Mouse (Mus musculus): Measurements from ENCODE around the gene Dync1li1. TPM values are rescaled to one million over a fixed set of nuclear protein-coding genes. Genes with fewer than 3 reads are reported as not detected.

Dync1li1 gene
- polyA plus RNA-seq, 1 experiment from 2014 or later: 67.5 TPM

DNA sequence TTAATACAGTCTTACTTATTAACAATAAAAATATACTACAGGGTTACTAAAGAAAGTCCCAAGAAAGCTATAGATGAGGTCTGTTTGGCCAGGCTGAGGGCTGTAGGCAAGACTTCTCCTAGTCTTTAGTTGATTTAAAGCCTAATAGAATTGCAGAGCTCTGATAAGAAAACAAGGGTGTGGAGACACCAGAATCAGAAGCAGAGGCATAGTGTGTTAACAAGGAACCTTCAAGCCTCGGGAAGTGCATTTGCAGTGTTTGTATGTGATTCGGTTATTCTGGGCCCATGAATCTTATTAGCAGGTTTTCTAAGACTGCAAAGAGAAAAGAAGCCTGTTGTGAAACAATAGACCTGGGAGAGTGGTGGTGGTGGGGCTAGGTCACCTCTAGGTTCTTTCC lies 44.6 kb downstream of the Dync1li1 start:
- Histone ChIP-seq H3K27me3 (no peaks in the 10 kb centered on the region), H3K4me3 (replicated peaks) (no peak overlapping the region), H3K27ac (no peak overlapping the region), H3K9me3 (replicated peaks) (no peaks in the 10 kb centered on the region), H3K36me3 (peaks cover 4% of the 10 kb centered on the region), H3K4me1 (peaks cover 48% of the 10 kb centered on the region), H3K9ac (no peak overlapping the region), H3K4me2 (no peak overlapping the region)
- WGBS: 76% methylated on average over 2 of the region's 2 CpGs
- ATAC-seq (replicated peaks; ENCODE audit: low FRiP score): no peak

DNA sequence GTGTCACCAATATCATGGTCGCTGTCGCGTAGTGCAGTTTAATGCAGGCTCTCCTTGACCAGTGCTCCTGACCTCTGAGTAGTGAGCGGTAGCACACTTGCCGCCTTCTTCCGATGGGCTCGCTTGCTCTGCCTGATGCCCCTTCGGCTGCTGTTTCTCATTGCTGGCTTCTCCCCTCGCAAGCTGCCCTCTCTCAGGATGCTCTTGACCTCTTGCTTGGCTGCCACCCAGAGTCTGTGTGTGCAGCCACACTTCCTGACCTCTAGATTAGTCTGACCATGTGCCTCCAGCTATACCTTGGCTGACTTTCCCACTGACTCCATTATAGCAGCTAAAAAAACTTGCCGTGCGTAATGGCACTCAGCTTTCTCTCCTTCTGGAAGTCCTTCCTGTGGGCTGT lies 47.9 kb downstream of the Dync1li1 start:
- H3K4me1 ChIP-seq: peaks cover 44% of the 10 kb centered on the region
- H3K4me2 ChIP-seq: 0 out of 2 replicates have a peak overlapping the region, but pooled peaks have one; percentile 21
- 0 out of 2 replicates have a peak, but pooled peaks have one; percentile 50 for ATAC-seq (replicated peaks; ENCODE audit: low FRiP score)
- no peaks in the 10 kb centered on the region for H3K27me3 ChIP-seq
- 40% methylated on average over 11 of the region's 11 CpGs for WGBS
- H3K27ac ChIP-seq: peak overlapping the region; percentile 59
- peaks cover 19% of the 10 kb centered on the region for H3K36me3 ChIP-seq
- no peak overlapping the region for H3K4me3 ChIP-seq (replicated peaks)
- no peak overlapping the region for H3K9ac ChIP-seq
- H3K9me3 ChIP-seq (replicated peaks): no peaks in the 10 kb centered on the region

DNA sequence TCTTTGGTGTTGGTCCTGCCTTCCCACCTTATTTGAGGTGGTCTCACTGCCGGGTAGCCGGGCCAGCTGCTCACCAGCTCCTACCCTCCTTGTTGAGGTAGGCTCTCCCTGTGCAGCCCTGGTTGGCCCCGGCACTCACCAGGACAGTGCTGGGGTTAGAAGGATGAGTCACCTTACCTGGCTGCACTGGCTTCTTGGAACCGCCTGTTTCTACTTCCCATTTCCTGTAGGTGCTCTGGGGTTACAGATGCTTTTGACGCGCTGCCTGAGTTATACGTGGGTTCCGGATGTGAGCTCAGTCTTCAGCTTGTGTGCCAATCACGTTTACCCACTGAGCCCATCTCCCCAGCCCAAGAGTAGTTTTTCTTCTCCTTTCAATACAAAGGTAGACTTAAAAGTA lies 51.7 kb downstream of the Dync1li1 start:
- H3K27ac ChIP-seq: no peak overlapping the region
- no peak overlapping the region for H3K9ac ChIP-seq
- H3K4me3 ChIP-seq (replicated peaks): no peak overlapping the region
- H3K36me3 ChIP-seq: peaks cover 29% of the 10 kb centered on the region
- H3K4me2 ChIP-seq: no peak overlapping the region
- H3K4me1 ChIP-seq: peaks cover 13% of the 10 kb centered on the region
- H3K9me3 ChIP-seq (replicated peaks): no peaks in the 10 kb centered on the region
- 93% methylated on average over 9 of the region's 9 CpGs for WGBS
- H3K27me3 ChIP-seq: no peaks in the 10 kb centered on the region
- ATAC-seq (replicated peaks; ENCODE audit: low FRiP score): no peak

DNA sequence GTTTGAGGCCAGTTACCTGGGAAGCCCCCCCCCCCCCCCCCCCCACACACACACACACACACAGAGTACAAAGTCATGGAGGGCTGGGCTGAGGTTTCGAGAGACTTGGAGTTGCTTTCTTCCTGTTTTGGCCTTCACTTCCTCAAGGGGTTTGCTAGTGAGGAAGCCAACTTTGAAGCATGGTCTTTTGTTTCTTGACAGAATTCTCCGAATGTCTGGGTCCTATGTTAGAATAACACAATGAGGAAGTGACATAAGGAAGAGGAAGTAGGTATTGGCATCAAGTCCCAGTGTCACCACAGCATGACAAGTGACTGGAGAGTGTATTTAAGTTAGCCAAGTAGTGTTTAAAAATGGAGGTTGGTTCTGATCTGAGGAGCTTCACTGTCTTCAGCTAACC lies 54.1 kb downstream of the Dync1li1 start:
- peaks cover 11% of the 10 kb centered on the region for H3K4me1 ChIP-seq
- H3K4me2 ChIP-seq: no peak overlapping the region
- H3K36me3 ChIP-seq: peaks cover 42% of the 10 kb centered on the region
- H3K27me3 ChIP-seq: no peaks in the 10 kb centered on the region
- 78% methylated on average over 2 of the region's 2 CpGs for WGBS
- H3K9me3 ChIP-seq (replicated peaks): no peaks in the 10 kb centered on the region
- H3K9ac ChIP-seq: no peak overlapping the region
- no peak overlapping the region for H3K4me3 ChIP-seq (replicated peaks)
- peak overlapping the region; percentile 24; the same call in 1 of the 2 replicates for H3K27ac ChIP-seq
- ATAC-seq (replicated peaks; ENCODE audit: low FRiP score): no peak

DNA sequence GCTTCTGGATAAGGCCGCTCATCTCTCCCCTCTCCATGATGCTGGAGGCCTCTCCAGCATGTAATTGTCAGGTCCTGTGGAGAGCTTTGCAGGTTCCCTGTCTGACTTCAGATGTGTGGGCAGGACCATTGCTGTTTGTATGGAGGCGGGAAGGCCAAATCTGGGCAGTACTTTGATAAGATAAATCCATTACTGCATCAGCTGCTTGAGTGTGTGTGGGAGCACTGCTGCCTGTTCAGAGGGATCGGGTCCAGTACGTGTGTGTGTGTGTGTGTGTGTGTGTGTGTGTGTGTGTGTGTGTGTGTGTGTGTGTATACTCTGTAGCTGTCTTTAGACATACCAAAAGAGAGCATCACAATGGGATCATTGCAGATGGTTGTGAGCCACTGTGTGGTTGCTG lies 56.6 kb downstream of the Dync1li1 start:
- H3K27me3 ChIP-seq: no peaks in the 10 kb centered on the region
- 77% methylated on average over 4 of the region's 4 CpGs for WGBS
- H3K4me3 ChIP-seq (replicated peaks): no peak overlapping the region
- no peak for ATAC-seq (replicated peaks; ENCODE audit: low FRiP score)
- H3K36me3 ChIP-seq: peaks cover 43% of the 10 kb centered on the region
- H3K4me1 ChIP-seq: peaks cover 13% of the 10 kb centered on the region
- H3K27ac ChIP-seq: no peak overlapping the region
- H3K4me2 ChIP-seq: no peak overlapping the region
- H3K9me3 ChIP-seq (replicated peaks): no peaks in the 10 kb centered on the region
- no peak overlapping the region for H3K9ac ChIP-seq

DNA sequence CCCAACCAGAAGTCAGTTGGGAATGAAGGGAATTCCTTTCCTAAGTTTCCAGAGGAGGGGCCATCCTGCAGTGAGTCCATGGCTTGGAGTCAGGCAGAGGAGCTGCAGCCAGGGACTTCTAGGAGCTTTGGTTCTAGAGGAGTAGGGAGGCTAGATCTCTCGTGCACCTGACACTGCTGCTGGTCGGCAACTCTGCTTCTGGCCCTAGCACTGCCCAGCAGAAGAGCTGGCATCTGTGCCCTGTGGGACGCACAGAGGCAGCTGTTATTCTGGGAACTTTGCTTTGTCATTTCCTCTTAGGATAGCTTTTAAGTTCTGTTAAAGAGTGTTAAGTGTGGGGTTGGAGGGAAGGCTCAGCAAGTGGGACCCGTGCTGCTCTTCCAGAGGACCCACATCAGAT lies 57.1 kb downstream of the Dync1li1 start:
- H3K27ac ChIP-seq: no peak overlapping the region
- H3K9me3 ChIP-seq (replicated peaks): no peaks in the 10 kb centered on the region
- peaks cover 13% of the 10 kb centered on the region for H3K4me1 ChIP-seq
- H3K9ac ChIP-seq: no peak overlapping the region
- H3K27me3 ChIP-seq: no peaks in the 10 kb centered on the region
- no peak overlapping the region for H3K4me2 ChIP-seq
- no peak overlapping the region for H3K4me3 ChIP-seq (replicated peaks)
- peaks cover 44% of the 10 kb centered on the region for H3K36me3 ChIP-seq
- WGBS: 76% methylated on average over 4 of the region's 4 CpGs
- no peak for ATAC-seq (replicated peaks; ENCODE audit: low FRiP score)

DNA sequence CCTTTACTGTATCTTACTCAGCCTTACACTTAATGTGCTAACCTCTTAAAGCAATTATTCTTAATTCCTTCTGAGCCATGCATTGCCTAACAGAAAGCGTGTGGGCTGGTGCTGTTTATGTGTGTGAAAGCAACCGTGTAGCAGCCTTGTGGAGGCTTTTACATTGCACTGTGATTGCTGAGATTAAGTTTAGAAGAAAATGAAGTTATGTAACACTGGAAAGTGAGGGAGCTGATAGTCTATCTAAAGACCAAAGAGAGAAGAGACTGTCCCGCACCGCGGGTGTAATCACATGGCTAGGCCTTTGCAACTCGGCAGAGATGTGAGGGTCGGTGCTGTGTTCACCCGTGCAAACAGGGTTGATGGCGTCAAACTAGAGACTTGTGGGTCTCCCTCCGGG lies 58.4 kb downstream of the Dync1li1 start:
- H3K4me3 ChIP-seq (replicated peaks): no peak overlapping the region
- no peaks in the 10 kb centered on the region for H3K27me3 ChIP-seq
- 0 out of 2 replicates have a peak overlapping the region, but pooled peaks have one; percentile 22 for H3K27ac ChIP-seq
- H3K4me1 ChIP-seq: peaks cover 13% of the 10 kb centered on the region
- no peak overlapping the region for H3K4me2 ChIP-seq
- no peaks in the 10 kb centered on the region for H3K9me3 ChIP-seq (replicated peaks)
- no peak for ATAC-seq (replicated peaks; ENCODE audit: low FRiP score)
- 61% methylated on average over 10 of the region's 10 CpGs for WGBS
- no peak overlapping the region for H3K9ac ChIP-seq
- peaks cover 41% of the 10 kb centered on the region for H3K36me3 ChIP-seq

DNA sequence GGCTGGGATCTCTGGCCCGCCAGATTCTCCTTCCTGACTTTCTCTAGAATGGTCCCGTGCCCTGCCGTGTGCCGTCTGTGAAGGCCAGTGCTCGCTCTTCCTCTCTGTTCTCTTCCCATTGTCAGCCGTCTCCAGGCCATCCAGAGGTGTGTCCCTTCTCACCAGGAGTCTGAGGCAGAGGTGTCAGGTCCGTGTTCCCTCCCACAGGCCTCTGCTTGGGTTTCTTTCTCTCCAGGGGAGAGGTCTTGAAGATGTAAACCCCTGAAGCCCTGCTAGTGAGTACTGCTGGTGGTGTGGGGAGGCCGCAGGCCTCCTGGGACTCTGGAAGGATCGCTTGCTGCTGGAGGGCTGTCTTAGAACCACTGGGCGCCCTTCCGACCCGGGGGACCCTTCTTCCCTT lies 58.9 kb downstream of the Dync1li1 start:
- H3K4me1 ChIP-seq: peaks cover 13% of the 10 kb centered on the region
- H3K9me3 ChIP-seq (replicated peaks): no peaks in the 10 kb centered on the region
- H3K36me3 ChIP-seq: peaks cover 41% of the 10 kb centered on the region
- no peaks in the 10 kb centered on the region for H3K27me3 ChIP-seq
- no peak overlapping the region for H3K4me2 ChIP-seq
- H3K4me3 ChIP-seq (replicated peaks): no peak overlapping the region
- no peak overlapping the region for H3K9ac ChIP-seq
- peak overlapping the region; percentile 22; the same call in 1 of the 2 replicates for H3K27ac ChIP-seq
- no peak for ATAC-seq (replicated peaks; ENCODE audit: low FRiP score)
- WGBS: 67% methylated on average over 12 of the region's 12 CpGs

DNA sequence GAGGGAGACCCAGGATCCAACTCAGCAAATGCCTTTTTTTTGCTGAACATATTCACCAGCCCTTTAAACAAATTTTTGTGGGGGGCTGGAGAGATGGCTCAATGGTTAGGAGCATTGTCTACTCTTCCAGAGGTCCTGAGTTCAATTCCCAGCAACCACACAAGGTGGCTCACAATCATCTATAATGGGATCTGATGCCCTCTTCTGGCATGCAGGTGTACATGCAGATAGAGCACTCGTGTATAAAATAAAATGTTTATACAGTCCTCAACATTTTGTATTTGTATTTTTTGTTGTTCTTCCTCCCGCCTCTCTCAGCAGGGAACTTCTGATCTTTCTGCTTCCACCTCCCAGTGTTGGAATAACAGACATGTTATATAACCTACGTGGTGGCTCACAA lies 63.0 kb downstream of the Dync1li1 start:
- WGBS: 86% methylated on average over 3 of the region's 3 CpGs
- Histone ChIP-seq H3K36me3 (peaks cover 41% of the 10 kb centered on the region), H3K4me1 (peaks cover 18% of the 10 kb centered on the region), H3K27me3 (no peaks in the 10 kb centered on the region), H3K9ac (no peak overlapping the region), H3K4me2 (no peak overlapping the region), H3K9me3 (replicated peaks) (no peaks in the 10 kb centered on the region), H3K27ac (no peak overlapping the region), H3K4me3 (replicated peaks) (no peak overlapping the region)
- no peak for ATAC-seq (replicated peaks; ENCODE audit: low FRiP score)

DNA sequence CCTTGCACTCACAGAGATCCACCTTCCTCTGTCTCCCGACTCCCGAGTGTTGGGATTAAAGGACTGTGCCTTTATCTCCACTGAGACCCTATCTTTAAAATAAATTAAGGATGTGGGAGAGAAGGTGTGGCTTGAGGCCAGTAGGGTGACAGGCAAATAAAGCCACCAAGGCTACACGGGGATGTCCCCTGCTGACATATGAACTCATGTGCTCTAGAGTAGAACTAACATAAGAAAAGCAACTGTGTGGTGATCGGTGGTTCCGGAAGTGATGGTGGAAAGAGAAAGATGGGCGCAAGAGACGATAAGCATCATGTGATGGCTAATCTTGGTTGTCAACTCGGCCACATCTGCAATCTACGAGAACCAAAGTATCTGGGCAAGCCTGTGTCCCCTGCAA lies 63.7 kb downstream of the Dync1li1 start:
- WGBS: 72% methylated on average over 9 of the region's 9 CpGs
- Histone ChIP-seq H3K27me3 (no peaks in the 10 kb centered on the region), H3K9ac (no peak overlapping the region), H3K4me3 (replicated peaks) (peak overlapping the region; percentile 59; the same call in 1 of the 2 replicates), H3K27ac (no peak overlapping the region), H3K4me2 (peak overlapping the region; percentile 89), H3K36me3 (peaks cover 42% of the 10 kb centered on the region), H3K4me1 (peaks cover 15% of the 10 kb centered on the region), H3K9me3 (replicated peaks) (no peaks in the 10 kb centered on the region)
- no peak; the same call in 1 of the 2 replicates for ATAC-seq (replicated peaks; ENCODE audit: low FRiP score)

DNA sequence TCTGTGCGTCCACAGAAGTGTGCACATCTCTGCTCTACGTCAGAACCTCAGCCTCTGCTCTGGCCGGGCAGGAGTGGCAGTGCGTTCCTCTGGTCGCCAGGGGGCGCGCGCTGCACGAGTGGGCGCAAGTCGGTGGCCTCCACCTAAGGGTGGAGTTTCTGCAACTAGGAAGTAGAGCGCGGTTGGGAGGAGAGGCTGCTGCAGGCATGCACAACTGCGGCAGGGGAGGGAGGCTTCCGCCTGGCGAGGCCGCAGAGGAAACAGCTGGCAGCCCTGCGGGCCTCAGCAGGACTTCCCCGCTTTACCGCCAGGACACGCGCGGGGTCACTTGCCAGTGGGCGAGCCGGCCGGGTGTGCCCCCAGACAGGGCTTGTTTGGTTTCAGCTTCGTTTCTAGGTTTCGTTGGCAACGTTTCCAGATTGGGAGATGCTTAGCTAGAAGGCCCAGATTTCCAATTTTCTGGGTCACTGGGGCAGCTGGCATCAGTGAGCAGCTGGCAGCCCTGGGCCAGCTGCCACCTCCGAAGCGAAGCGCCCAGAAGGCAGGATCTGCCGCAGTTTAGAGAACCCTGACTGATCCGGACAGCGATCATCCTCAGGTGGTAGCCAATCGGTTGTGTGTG lies 64.4 kb downstream of the Dync1li1 start:
- Histone ChIP-seq H3K9ac (peak overlapping the region; percentile 52), H3K36me3 (peaks cover 39% of the 10 kb centered on the region), H3K4me2 (peak overlapping the region; percentile 89), H3K4me3 (replicated peaks) (peak overlapping the region; percentile 59), H3K27me3 (no peaks in the 10 kb centered on the region), H3K27ac (peak overlapping the region; percentile 83), H3K4me1 (peaks cover 10% of the 10 kb centered on the region), H3K9me3 (replicated peaks) (no peaks in the 10 kb centered on the region)
- 5% methylated on average over 36 of the region's 36 CpGs for WGBS
- peak; percentile 94 for ATAC-seq (replicated peaks; ENCODE audit: low FRiP score)

DNA sequence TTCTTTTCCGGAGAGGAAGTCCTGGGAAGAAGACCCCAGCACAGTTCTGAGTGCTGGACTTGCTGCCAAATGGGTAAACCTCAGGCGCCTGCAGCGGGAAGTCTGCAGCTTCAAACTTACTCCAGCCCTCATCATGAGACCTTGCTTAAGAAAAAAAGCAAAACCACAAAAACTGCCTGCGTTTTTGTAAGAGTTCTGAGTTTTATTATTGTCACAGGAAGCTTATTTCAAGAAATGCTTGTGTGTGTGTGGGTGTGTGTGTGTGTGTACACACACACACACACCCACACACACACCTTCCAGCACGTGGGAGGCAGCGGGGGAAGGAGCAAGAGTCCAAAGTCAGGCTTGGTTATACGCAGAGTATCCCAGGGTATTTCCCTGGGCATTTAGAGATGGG lies 69.7 kb downstream of the Dync1li1 start:
- no peak overlapping the region for H3K27ac ChIP-seq
- no peak overlapping the region for H3K9ac ChIP-seq
- ATAC-seq (replicated peaks; ENCODE audit: low FRiP score): no peak
- no peak overlapping the region for H3K4me2 ChIP-seq
- peaks cover 7% of the 10 kb centered on the region for H3K4me1 ChIP-seq
- peaks cover 50% of the 10 kb centered on the region for H3K36me3 ChIP-seq
- H3K27me3 ChIP-seq: no peaks in the 10 kb centered on the region
- no peaks in the 10 kb centered on the region for H3K9me3 ChIP-seq (replicated peaks)
- H3K4me3 ChIP-seq (replicated peaks): no peak overlapping the region
- WGBS: 74% methylated on average over 7 of the region's 7 CpGs

DNA sequence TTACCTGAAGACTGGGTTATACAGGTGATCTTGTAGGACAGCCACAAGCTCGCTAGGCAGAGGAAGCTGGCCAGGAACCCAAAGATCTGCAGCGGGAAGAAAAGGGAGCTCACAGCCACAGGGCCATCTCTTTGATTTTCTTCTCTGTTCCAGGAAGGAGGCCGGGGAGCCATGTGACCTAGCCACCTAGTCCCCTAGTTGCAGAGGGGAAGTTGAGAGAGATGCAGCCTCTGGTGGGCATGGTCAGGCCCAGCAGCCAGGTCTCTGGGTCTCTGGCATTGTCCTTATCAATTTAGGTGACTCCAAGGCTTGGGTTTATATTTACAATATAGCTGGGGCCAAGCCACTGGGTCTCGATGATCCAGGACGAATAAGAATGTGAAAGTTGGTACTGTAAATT lies 70.2 kb downstream of the Dync1li1 start:
- Histone ChIP-seq H3K27me3 (no peaks in the 10 kb centered on the region), H3K9me3 (replicated peaks) (no peaks in the 10 kb centered on the region), H3K9ac (no peak overlapping the region), H3K4me1 (peaks cover 5% of the 10 kb centered on the region), H3K4me3 (replicated peaks) (no peak overlapping the region), H3K27ac (no peak overlapping the region), H3K4me2 (no peak overlapping the region), H3K36me3 (peaks cover 50% of the 10 kb centered on the region)
- ATAC-seq (replicated peaks; ENCODE audit: low FRiP score): no peak
- WGBS: 86% methylated on average over 5 of the region's 5 CpGs
